Mouse (Mus musculus): ENCODE measurements around the gene Myog. TPM values are rescaled to one million over a fixed set of nuclear protein-coding genes. Genes with fewer than 3 reads are reported as not detected.

Myog gene
- total and polyA plus RNA-seq, 2 experiments from 2014 or later: 0.11 TPM; not detected in 1

- H3K9me3 ChIP-seq (ENCODE audit: low read length): no peaks in the 10 kb centered on the region
- H3K36me3 ChIP-seq (ENCODE audit: insufficient read depth, low read length): peaks cover 22% of the 10 kb centered on the region
- no peak for DNase-seq (ENCODE audit: low spot score)
- 21% methylated on average over 10 of the region's 10 CpGs for WGBS
- no peak for ATAC-seq (ENCODE audit: low FRiP score)
- no peaks in the 10 kb centered on the region; the same call in 1 of the 2 replicates for H3K4me1 ChIP-seq (ENCODE audit: insufficient read depth, low read length)
- no peak overlapping the region for H3K4me3 ChIP-seq (ENCODE audit: low read depth, low read length)
- no peaks in the 10 kb centered on the region for H3K27me3 ChIP-seq (ENCODE audit: insufficient read depth, low read length)
- no peak overlapping the region for H3K4me2 ChIP-seq (ENCODE audit: low read depth, low read length, poor library complexity, severe bottlenecking)
- no peak overlapping the region for H3K9ac ChIP-seq (replicated peaks; ENCODE audit: low read length, poor library complexity, severe bottlenecking)
- TF ChIP-seq CTCF (IDR thresholded peaks at IDR 0.05): no peak
- H3K27ac ChIP-seq (ENCODE audit: low read depth, low read length): no peak overlapping the region
These were observed 17.6 kb downstream of the Myog start for GRCm38 (mm10) chr1:134307409-134307808.

GRCm38 (mm10) chr1:134310291-134310690 lies 20.5 kb downstream of the Myog start:
- Histone ChIP-seq H3K27ac (ENCODE audit: low read depth, low read length) (no peak overlapping the region), H3K9me3 (ENCODE audit: low read length) (no peaks in the 10 kb centered on the region), H3K9ac (replicated peaks; ENCODE audit: low read length, poor library complexity, severe bottlenecking) (no peak overlapping the region), H3K36me3 (ENCODE audit: insufficient read depth, low read length) (peaks cover 24% of the 10 kb centered on the region), H3K27me3 (ENCODE audit: insufficient read depth, low read length) (no peaks in the 10 kb centered on the region), H3K4me1 (ENCODE audit: insufficient read depth, low read length) (no peaks in the 10 kb centered on the region), H3K4me2 (ENCODE audit: low read depth, low read length, poor library complexity, severe bottlenecking) (no peak overlapping the region), H3K4me3 (ENCODE audit: low read depth, low read length) (no peak overlapping the region)
- no peak for TF ChIP-seq CTCF (IDR thresholded peaks at IDR 0.05)
- DNase-seq (ENCODE audit: low spot score) (no peak), ATAC-seq (ENCODE audit: low FRiP score) (no peak)
- WGBS: 88% methylated on average over 2 of the region's 2 CpGs

- no peaks in the 10 kb centered on the region for H3K9me3 ChIP-seq (ENCODE audit: low read length)
- 98% methylated on average over 3 of the region's 3 CpGs for WGBS
- ATAC-seq (ENCODE audit: low FRiP score) (no peak), DNase-seq (ENCODE audit: low spot score) (no peak)
- no peak overlapping the region for H3K4me3 ChIP-seq (ENCODE audit: low read depth, low read length)
- H3K36me3 ChIP-seq (ENCODE audit: insufficient read depth, low read length): peaks cover 26% of the 10 kb centered on the region
- H3K4me1 ChIP-seq (ENCODE audit: insufficient read depth, low read length): no peaks in the 10 kb centered on the region
- no peak for TF ChIP-seq CTCF (IDR thresholded peaks at IDR 0.05)
- no peak overlapping the region for H3K9ac ChIP-seq (replicated peaks; ENCODE audit: low read length, poor library complexity, severe bottlenecking)
- H3K4me2 ChIP-seq (ENCODE audit: low read depth, low read length, poor library complexity, severe bottlenecking): no peak overlapping the region
- no peaks in the 10 kb centered on the region for H3K27me3 ChIP-seq (ENCODE audit: insufficient read depth, low read length)
- no peak overlapping the region for H3K27ac ChIP-seq (ENCODE audit: low read depth, low read length)
These were observed 20.9 kb downstream of the Myog start for GRCm38 (mm10) chr1:134310729-134311128.

- no peak overlapping the region for H3K27ac ChIP-seq (ENCODE audit: low read depth, low read length)
- H3K36me3 ChIP-seq (ENCODE audit: insufficient read depth, low read length): peaks cover 35% of the 10 kb centered on the region
- H3K4me1 ChIP-seq (ENCODE audit: insufficient read depth, low read length): no peaks in the 10 kb centered on the region
- no peak overlapping the region for H3K4me3 ChIP-seq (ENCODE audit: low read depth, low read length)
- no peaks in the 10 kb centered on the region for H3K9me3 ChIP-seq (ENCODE audit: low read length)
- no peak for TF ChIP-seq CTCF (IDR thresholded peaks at IDR 0.05)
- no peak for ATAC-seq (ENCODE audit: low FRiP score)
- H3K9ac ChIP-seq (replicated peaks; ENCODE audit: low read length, poor library complexity, severe bottlenecking): no peak overlapping the region
- DNase-seq (ENCODE audit: low spot score): no peak
- no peaks in the 10 kb centered on the region for H3K27me3 ChIP-seq (ENCODE audit: insufficient read depth, low read length)
- H3K4me2 ChIP-seq (ENCODE audit: low read depth, low read length, poor library complexity, severe bottlenecking): no peak overlapping the region
- 90% methylated on average over 7 of the region's 7 CpGs for WGBS
These were observed 22.0 kb downstream of the Myog start for GRCm38 (mm10) chr1:134311760-134312159.

- Histone ChIP-seq H3K4me3 (ENCODE audit: low read depth, low read length) (no peak overlapping the region), H3K9me3 (ENCODE audit: low read length) (no peaks in the 10 kb centered on the region), H3K9ac (replicated peaks; ENCODE audit: low read length, poor library complexity, severe bottlenecking) (no peak overlapping the region), H3K36me3 (ENCODE audit: insufficient read depth, low read length) (peaks cover 48% of the 10 kb centered on the region), H3K4me2 (ENCODE audit: low read depth, low read length, poor library complexity, severe bottlenecking) (no peak overlapping the region), H3K27ac (ENCODE audit: low read depth, low read length) (no peak overlapping the region), H3K4me1 (ENCODE audit: insufficient read depth, low read length) (no peaks in the 10 kb centered on the region), H3K27me3 (ENCODE audit: insufficient read depth, low read length) (no peaks in the 10 kb centered on the region)
- 83% methylated on average over 5 of the region's 5 CpGs for WGBS
- no peak for ATAC-seq (ENCODE audit: low FRiP score)
- DNase-seq (ENCODE audit: low spot score): no peak
- TF ChIP-seq CTCF (IDR thresholded peaks at IDR 0.05): no peak
These were observed 25.4 kb downstream of the Myog start for GRCm38 (mm10) chr1:134315181-134315580.

GRCm38 (mm10) chr1:134316361-134316760 lies 26.6 kb downstream of the Myog start:
- Histone ChIP-seq H3K27me3 (ENCODE audit: insufficient read depth, low read length) (no peaks in the 10 kb centered on the region), H3K9me3 (ENCODE audit: low read length) (no peaks in the 10 kb centered on the region), H3K4me1 (ENCODE audit: insufficient read depth, low read length) (no peaks in the 10 kb centered on the region), H3K27ac (ENCODE audit: low read depth, low read length) (no peak overlapping the region), H3K36me3 (ENCODE audit: insufficient read depth, low read length) (peaks cover 49% of the 10 kb centered on the region), H3K4me2 (ENCODE audit: low read depth, low read length, poor library complexity, severe bottlenecking) (no peak overlapping the region), H3K4me3 (ENCODE audit: low read depth, low read length) (no peak overlapping the region), H3K9ac (replicated peaks; ENCODE audit: low read length, poor library complexity, severe bottlenecking) (no peak overlapping the region)
- WGBS: 89% methylated on average over 9 of the region's 9 CpGs
- DNase-seq (ENCODE audit: low spot score) (no peak), ATAC-seq (ENCODE audit: low FRiP score) (no peak)
- TF ChIP-seq CTCF (IDR thresholded peaks at IDR 0.05): no peak
